Mouse (Mus musculus) heart, adult 18-20 months (tissue): ENCODE measurements around the gene Commd4. TPM values are rescaled to one million over a fixed set of nuclear protein-coding genes. Genes with fewer than 3 reads are reported as not detected.
"Not testable (repeated sequence)": the region's sequence is repeated elsewhere in the genome, so short reads cannot be mapped to it uniquely, and the experiment has no call there.

Experiments used
- DNase-seq, 2 experiments: peaks; one replicate each; pipeline ENCODE4 v3.0.0; 2021 to 2022; ENCODE audit warnings: mixed read lengths in 1 of 2
- long read RNA-seq, 2 experiments: library from polyadenylated mRNA; stranded (forward); transcript quantifications; one replicate each; pipeline ENCODE4 v2.0.0; 2021
- total RNA-seq, 2 experiments: library from RNA; stranded (reverse); gene quantifications; 2 replicates each; pipeline ENCODE4 v1.2.3; 2021

The Commd4 gene
- 10 to 100 TPM; 28.0 to 32.0 TPM for total RNA-seq
- long read RNA-seq, experiment 1, transcript Commd4-201 (8 exons, 858 nt) = major isoform, 18 of 31 reads
- long read RNA-seq, experiment 1, partial matches to known transcripts = 2 of 31 reads
- long read RNA-seq, experiment 1, other reads (novel, unspliced or antisense) = 5 of 31 reads
- long read RNA-seq, experiment 2, transcript Commd4-201 (8 exons, 858 nt) = major isoform, 24 of 30 reads
- long read RNA-seq, experiment 2, partial matches to known transcripts = 0 of 30 reads
- long read RNA-seq, experiment 2, other reads (novel, unspliced or antisense) = 1 of 30 reads

DNA sequence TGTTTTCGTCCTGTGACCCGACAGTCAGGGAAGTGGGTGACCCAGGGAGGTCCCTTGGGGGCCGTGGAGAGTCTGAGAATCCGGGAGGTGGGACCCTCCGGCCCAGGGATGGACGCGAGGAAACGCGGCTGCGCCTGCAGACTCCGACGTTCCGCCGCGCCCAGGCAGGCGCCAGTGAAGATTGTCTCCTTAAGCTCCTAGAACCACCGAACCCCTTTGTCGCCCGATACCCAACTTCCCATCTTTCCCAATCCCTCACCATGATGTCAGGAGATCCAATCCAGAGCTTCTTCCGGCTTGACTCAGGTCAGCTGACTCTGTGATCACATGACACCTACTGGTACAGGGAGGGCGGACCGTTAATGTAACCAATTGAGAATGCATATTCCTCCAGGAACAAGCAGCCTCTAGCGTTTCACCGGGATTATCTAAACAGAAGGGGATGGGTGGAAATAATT, at the start of gene Commd4:
Commd4 (minus strand) TSS at position 319 of the 458 bp plus-strand sequence.
- peak; percentile 94 to 96 for DNase-seq

- no peak for DNase-seq
These were observed 48.8 kb upstream of the Commd4 start for GRCm38 (mm10) chr9:57206896-57207295.

GRCm38 (mm10) chr9:57203571-57203970, 45.4 kb upstream of the Commd4 start:
- not testable (repeated sequence) for DNase-seq

DNA sequence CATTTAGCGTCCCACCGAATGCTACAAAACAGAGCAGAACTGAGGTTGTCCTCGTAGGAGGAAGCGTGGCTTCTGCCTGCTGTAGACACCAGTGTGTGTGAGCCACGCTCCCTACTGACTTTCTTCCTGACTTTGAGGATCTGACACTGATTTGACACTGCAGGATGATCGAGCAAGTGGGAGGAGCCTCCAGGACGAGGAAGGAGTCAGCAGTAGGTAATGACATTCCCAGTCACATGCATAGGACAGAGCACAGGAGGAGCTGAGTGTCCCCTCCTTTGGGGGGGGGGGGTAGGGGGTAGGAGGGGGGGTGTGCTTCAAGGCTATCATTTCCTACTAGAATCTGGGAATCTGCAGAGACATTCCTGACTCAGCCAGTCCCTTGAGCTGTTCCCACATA, 44.9 kb upstream of the Commd4 start:
- no peak for DNase-seq

DNA sequence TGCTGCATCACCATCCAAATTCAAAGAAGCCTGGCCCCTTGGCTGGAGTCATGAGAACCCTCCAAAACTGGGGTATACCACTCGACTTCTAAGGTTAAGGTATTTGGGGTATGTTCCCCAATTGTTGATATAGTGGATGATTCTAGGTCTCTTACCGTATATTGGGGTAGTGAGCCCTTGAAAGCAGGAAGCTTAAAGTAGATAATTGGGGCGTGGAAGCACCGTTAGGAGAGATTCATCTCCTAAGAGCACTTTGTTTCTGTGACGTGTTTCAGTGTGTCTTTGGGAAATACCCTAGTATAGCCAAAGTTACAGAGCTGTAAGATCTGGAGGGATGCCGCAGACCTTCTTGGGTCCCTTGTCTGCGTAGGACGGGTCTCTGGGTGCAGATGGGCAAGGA, 39.3 kb upstream of the Commd4 start:
- DNase-seq = no peak

- DNase-seq = no peak
These were observed 38.6 kb upstream of the Commd4 start for GRCm38 (mm10) chr9:57196708-57197107.

- DNase-seq = no peak
These were observed 10.3 kb upstream of the Commd4 start for GRCm38 (mm10) chr9:57168411-57168810.

- DNase-seq = no peak
These were observed 8.0 kb upstream of the Commd4 start for GRCm38 (mm10) chr9:57166173-57166572.

GRCm38 (mm10) chr9:57163137-57163536, 5.0 kb upstream of the Commd4 start:
- no peak for DNase-seq

GRCm38 (mm10) chr9:57162496-57162895, 4.4 kb upstream of the Commd4 start:
- no peak for DNase-seq

- DNase-seq = no peak
These were observed 375 bp upstream of the Commd4 start for GRCm38 (mm10) chr9:57158506-57158905.

DNA sequence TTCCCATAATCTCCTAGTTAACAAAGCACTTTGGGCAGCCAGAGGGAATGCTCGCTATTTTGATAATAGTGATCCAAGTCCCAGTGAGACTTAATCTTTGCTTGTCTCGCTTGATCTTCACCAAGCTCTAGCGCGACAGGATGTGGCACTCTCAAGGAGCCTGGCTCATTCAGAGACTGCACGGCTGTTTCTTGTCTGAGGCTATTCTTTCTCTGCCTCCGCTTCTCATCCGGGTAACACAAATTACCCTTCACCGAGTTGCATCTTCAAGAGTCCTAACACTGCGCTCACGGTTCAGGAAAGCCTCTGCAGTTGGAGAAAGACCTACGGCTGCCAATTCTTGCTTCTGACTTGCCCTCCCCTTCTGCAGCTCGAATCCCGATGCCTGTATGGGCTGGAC, 632 bp downstream of the Commd4 start:
- DNase-seq = no peak

- no peak for DNase-seq
These were observed 1.3 kb downstream of the Commd4 start for GRCm38 (mm10) chr9:57156823-57157222.

- DNase-seq = no peak
These were observed 1.7 kb downstream of the Commd4 start for GRCm38 (mm10) chr9:57156383-57156782.

DNA sequence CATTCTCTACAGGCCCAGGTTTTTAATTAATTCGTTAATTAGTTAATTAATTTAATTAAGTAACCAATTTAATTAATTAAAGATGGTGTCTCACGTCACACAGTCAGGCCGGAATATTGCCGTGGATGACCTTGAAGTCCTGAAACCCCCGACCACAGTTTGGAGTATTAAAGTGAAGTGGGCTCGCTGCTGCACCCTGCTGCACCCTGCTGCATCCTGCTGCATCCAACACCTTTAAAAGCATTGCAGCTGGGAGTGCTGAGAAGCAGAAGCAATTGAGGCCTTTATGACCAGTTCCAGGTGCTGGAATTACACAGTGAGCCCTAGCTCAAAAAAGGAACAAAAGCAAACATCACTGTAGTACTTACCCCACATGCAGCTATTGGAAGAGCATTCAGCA, 5.8 kb downstream of the Commd4 start:
- DNase-seq = no peak

GRCm38 (mm10) chr9:57150192-57150591, 7.9 kb downstream of the Commd4 start:
- DNase-seq = no peak

- no peak for DNase-seq
These were observed 9.1 kb downstream of the Commd4 start for GRCm38 (mm10) chr9:57149021-57149420.

DNA sequence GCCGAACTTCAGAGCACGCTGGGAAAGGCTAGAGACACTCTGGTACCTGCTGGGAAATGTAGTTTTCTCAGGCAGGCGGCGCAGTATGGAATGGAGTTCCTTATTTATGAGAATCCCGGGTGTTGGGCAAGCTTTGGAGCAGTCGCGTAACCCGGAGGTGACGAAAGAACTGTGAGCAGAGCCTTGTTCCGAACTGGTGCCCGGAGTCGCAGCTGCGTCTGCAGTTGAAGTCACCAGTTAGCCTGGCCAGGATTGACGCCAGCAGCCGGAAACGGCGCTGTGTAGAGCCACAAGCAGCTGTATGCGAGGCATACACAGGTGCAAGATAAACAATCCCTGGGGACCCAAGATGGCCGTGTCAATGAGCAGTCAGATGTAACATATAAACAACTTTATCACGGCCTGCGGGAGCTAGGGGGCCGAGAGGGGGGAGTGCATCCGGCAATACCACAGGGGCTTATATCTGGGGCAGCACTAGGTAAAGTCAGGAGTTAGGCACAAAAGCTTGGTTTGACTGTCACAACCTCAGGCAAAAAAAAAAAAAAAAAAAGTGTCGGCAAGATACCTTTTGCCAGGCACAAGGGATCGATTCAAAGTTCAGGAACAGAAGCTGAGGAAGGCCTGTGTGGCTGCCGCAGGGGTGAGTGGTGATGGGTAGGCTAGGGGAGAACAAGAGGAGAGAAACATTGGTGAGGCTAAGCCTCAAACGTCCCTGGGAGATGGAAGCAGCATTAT, 9.8 kb downstream of the Commd4 start, which contains the start of gene Neil1:
Neil1 (minus strand) TSS at position 162 of the 735 bp plus-strand sequence.
- DNase-seq = peak; percentile 91 to 95

GRCm38 (mm10) chr9:57147205-57148143, 10.7 kb downstream of the Commd4 start:
- no peak for DNase-seq

DNA sequence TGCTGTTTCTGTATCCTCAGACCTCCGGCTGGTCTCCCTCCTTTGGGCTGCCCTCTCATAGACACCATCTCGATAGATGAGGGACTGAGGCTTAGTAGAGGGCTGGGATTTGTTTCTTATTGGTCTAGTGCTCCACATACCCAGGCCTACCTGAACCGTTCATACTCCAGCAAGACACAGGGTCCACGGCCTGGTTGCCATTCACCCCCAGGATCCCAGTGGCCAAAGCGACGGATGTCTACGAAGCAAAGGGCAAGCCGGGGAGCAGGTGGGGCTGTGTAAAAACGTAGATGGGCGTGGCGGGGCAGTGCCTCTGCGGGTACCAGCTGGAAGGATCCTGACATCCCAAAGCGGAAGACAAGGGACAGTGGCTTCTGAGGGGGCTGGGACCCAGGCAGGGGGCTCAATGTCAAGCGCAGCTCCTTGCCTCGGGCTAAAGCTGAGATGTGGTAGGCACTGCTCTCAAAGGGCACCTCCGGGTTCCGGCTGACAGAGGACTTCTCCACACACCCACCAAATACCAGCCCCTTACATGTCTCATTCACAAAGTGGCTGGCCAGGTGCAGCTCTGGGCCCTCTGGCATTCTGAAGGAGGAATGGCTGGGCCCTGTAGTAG, 11.6 kb downstream of the Commd4 start:
- DNase-seq = no peak

DNA sequence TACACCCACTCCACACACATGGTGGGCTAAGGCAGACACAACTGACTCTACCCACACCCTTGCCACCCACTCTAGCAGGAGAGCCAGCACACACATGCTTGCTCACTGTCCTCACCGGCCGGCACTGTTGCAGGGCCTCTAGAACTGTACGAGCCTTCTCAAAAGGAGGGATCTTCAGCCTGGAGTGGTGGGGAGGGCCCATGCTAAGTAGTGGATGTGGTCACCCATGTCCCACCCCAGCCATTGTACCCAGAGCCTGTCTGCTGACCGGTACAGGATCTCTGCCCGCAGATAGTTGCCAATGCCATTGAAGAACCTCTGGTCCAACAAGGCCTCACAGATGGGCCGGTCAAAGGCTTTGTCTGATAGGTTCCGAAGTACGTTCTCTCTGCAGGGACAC, 13.3 kb downstream of the Commd4 start:
- no peak for DNase-seq

DNA sequence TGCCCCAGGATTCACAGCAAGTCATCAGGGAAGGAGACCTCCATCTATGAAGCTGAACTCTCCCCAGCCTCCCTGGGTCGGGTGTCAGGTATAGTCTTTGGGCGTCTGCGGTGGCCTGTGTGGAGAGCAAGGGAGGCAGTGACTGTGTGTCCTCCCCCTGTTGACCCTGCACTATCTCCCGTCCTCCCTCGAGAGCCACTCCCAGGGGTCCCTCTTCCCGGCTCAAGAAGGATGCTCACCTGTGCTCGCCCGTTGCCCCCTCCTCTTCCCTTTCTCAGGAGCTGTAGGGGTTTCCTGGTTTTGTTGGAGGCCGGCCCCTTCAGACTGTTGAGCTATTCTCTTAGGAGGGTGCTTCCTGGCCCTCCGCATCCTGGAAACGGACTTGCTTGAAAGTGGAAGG, 14.9 kb downstream of the Commd4 start:
- no peak for DNase-seq
